Mouse (Mus musculus) forebrain, embryonic 10.5 days (tissue): Measurements from ENCODE around the gene Gm10643. TPM values are rescaled to one million over a fixed set of nuclear protein-coding genes. Genes with fewer than 3 reads are reported as not detected.

Source experiments
- DNase-seq: peaks from one replicate; pipeline ENCODE4 v3.0.0-alpha.2; 2017; ENCODE audit warnings: low spot score; ENCODE audit errors: extremely low spot score
- H3K27ac ChIP-seq: fragments of 300-500 bp; sonication (generic); 2 replicates; pipeline ENCODE4 v1.5.1; 2016; ENCODE audit warnings: mild to moderate bottlenecking
- H3K27me3 ChIP-seq: fragments of 300-500 bp; sonication (generic); 2 replicates; pipeline ENCODE4 v1.6.1; 2016; ENCODE audit warnings: mild to moderate bottlenecking; ENCODE audit not compliant: poor library complexity, severe bottlenecking
- H3K36me3 ChIP-seq: fragments of 300-500 bp; sonication (generic); replicated peaks from 2 replicates; pipeline ENCODE4 v1.6.1; 2016; ENCODE audit warnings: mild to moderate bottlenecking, moderate library complexity
- H3K4me1 ChIP-seq: fragments of 300-500 bp; sonication (generic); 2 replicates; pipeline ENCODE4 v1.6.1; 2016
- H3K4me3 ChIP-seq: fragments of 300-500 bp; sonication (generic); 2 replicates; pipeline ENCODE4 v1.5.1; 2016; ENCODE audit warnings: mild to moderate bottlenecking, moderate library complexity
- H3K9me3 ChIP-seq: fragments of 300-500 bp; sonication (generic); 2 replicates; pipeline ENCODE4 v1.6.1; 2016; ENCODE audit warnings: mild to moderate bottlenecking, moderate library complexity
- WGBS: fragments of 180-500 bp; shearing (Covaris S2); methylation state at CpG from one replicate; pipeline ENCODE4 v1.1.7; 2016; 5-methylcytosine and 5-hydroxymethylcytosine counted together
- polyA plus RNA-seq: library from polyadenylated mRNA; unstranded; fragments of >200 nt; fragmentation: Nextera tagmentation; extraction: Ambion mirVana; gene quantifications from 2 replicates; pipeline ENCODE4 v1.2.1, GENCODE M21; 2016

The Gm10643 gene
- polyA plus RNA-seq, 1 experiment from 2014 or later: 1.5 TPM

- Histone ChIP-seq H3K36me3 (no peaks in the 10 kb centered on the region), H3K4me1 (peaks cover 63% of the 10 kb centered on the region), H3K9me3 (no peaks in the 10 kb centered on the region), H3K27ac (no peak overlapping the region), H3K4me3 (peak overlapping the region; percentile 91; the same call in 1 of the 2 replicates), H3K27me3 (no peaks in the 10 kb centered on the region)
- WGBS: 85% methylated on average over 12 of the region's 12 CpGs
- no peak for DNase-seq
Observed at GRCm38 (mm10) chr8:84068316-84069035, 3.5 kb upstream of the Gm10643 start.

- DNase-seq: no peak
- Histone ChIP-seq H3K4me3 (peak overlapping the region; percentile 91), H3K36me3 (no peaks in the 10 kb centered on the region), H3K4me1 (peaks cover 57% of the 10 kb centered on the region), H3K9me3 (no peaks in the 10 kb centered on the region), H3K27ac (no peak overlapping the region), H3K27me3 (no peaks in the 10 kb centered on the region)
- 89% methylated on average over 7 of the region's 7 CpGs for WGBS
Observed at GRCm38 (mm10) chr8:84067911-84068310, 3.0 kb upstream of the Gm10643 start.

DNA sequence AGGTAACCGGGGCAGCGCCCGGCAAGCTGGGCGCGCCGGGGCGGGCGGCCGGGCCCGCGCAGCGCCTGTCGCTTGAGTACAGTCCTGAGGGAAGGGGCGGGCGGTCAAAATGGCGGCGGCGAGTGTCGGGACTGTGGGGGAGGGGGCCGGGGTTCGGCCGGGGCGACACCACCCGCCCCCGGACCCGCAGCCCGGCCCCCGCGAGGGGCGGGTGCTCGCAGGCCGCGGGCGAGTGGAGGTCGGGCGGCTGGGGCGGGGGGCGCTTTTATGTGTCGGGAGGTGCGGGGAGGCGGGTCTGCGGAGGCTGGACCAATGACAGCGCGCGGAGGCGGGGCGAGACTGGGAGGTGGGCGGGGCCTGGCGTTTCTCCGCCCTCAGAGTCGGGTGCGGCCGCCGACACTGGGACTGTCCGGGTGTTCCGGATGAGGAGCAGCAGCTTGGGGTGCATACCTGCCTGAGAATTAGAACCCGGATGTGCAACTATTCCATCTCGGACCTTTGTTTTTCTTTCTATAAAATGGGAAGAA is 2.2 kb upstream of the Gm10643 start:
- H3K4me3 ChIP-seq: peak overlapping the region; percentile 91
- H3K27ac ChIP-seq: peak overlapping the region; percentile 98
- peaks cover 49% of the 10 kb centered on the region for H3K4me1 ChIP-seq
- peak; percentile 95 for DNase-seq
- under 1% methylated on average over 57 of the region's 58 CpGs for WGBS
- H3K9me3 ChIP-seq: no peaks in the 10 kb centered on the region
- H3K27me3 ChIP-seq: no peaks in the 10 kb centered on the region
- H3K36me3 ChIP-seq: no peaks in the 10 kb centered on the region

DNA sequence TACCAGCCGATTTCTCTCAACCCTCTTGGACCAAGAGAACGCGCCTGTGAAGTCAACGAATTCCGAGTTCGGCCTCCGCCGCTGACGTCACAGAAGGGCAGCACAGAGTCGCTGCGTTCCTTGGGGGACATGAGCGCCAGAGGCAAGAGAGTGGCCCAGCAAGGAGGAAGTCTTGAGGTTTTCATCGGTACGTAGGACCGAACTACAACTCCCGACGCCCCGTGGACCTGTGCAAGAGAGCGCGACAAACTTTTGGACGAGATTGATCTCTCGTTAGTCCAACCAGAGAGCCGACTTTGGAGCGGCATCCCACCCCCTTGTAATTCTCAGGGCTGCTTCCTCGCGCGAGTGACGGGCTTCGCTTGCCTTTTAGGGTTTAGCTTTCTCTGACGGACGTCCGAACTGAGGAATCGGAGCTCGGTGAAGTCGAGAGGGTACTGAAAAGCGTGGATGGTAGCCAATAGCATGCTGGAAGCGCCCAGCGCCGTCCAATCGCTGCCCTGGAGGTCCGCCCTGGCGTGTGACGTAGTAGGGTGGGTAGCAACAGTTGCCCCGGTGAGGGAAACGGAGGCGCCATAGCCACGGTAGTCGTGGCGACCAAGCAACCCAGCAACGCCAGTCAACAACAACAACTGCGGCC is 1.5 kb upstream of the Gm10643 start, which contains the start of gene Rfx1:
Gene Rfx1, plus strand, starts transcription at position 544 of the 640 bp plus-strand sequence.
- peak; percentile 99 for DNase-seq
- WGBS: under 1% methylated on average over 51 of the region's 51 CpGs
- Histone ChIP-seq H3K36me3 (no peaks in the 10 kb centered on the region), H3K9me3 (no peaks in the 10 kb centered on the region), H3K27ac (peak within 1 kb of the TSS; percentile 98), H3K27me3 (no peaks in the 10 kb centered on the region), H3K4me1 (peaks cover 42% of the 10 kb centered on the region), H3K4me3 (peak within 1 kb of the TSS; percentile 91)

DNA sequence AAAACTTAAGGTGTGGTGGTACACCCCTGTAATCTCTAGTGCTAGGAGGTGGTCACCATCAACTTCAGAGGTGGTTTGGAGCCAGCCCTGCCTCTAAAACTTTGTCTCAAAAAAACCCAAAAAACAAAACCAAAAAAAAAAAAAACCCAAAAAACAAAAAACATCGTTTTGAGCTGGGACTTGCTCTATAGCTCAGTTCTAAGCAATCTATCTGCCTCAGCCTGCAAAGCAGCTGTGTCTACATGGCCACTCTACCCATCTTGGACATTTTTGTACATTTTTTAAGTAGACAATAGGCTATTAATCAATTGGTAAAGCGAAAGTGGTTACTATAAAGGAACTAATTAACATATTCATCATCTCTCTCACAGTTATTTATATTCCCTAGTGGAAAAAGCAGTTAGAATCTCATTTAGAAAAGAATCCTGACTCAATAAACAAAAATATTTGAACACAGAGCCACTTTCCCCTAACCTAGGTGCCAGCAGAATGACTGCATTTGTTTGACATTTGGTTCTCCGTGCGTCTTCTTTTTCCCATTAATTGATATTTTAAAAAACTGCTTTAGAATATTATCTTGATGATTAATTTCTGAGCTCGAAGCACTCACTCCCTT is 628 bp upstream of the Gm10643 start:
- DNase-seq: no peak
- Histone ChIP-seq H3K27me3 (no peaks in the 10 kb centered on the region), H3K9me3 (no peaks in the 10 kb centered on the region), H3K4me1 (peaks cover 40% of the 10 kb centered on the region), H3K36me3 (no peaks in the 10 kb centered on the region), H3K4me3 (peak overlapping the region; percentile 91), H3K27ac (peak overlapping the region; percentile 98)
- WGBS: 42% methylated on average over 5 of the region's 5 CpGs

DNA sequence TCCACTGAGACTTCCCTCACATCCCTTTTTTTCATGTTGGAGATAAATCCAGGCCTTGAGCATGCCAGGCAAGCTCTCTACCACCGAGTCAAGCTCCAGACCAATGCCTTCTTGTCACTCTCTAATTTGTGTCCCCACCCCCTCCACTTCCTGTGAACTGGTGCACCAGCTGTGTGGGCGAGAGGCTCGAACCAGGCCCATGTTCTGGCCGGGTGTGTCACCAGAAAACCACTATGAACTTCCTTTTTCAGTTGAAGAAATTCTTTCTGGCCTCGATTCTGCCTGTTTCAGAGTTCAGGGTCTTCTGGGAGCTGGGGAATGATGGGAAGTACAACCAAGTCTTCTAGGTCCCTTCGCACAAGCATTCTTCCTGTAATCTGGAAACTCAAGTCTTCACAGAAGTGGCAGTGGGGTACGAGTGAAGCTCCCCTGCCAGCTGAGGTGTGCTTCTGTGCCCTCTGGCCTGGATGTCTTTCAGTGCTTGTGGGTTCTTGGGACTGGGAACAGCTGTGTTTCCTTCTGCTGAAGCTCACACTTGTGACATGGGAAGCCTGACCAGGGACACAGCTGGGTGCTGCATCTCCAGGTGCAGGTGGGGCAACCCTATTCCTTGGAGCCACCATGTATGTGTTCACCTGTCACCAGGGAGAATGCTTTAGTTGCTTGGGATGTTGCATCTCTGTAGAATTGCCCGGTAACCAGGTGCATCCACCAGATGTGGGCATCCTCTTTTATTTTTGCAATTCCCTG is 901 bp downstream of the Gm10643 start:
- Histone ChIP-seq H3K36me3 (no peaks in the 10 kb centered on the region), H3K9me3 (no peaks in the 10 kb centered on the region), H3K27me3 (no peaks in the 10 kb centered on the region), H3K4me1 (peaks cover 27% of the 10 kb centered on the region), H3K27ac (no peak overlapping the region), H3K4me3 (no peak overlapping the region)
- WGBS: 79% methylated on average over 8 of the region's 8 CpGs
- no peak for DNase-seq

- no peak for DNase-seq
- Histone ChIP-seq H3K4me3 (no peak overlapping the region), H3K4me1 (no peaks in the 10 kb centered on the region), H3K27me3 (no peaks in the 10 kb centered on the region), H3K36me3 (no peaks in the 10 kb centered on the region), H3K27ac (no peak overlapping the region), H3K9me3 (peaks cover 6% of the 10 kb centered on the region; the same call in 1 of the 2 replicates)
- 89% methylated on average over 2 of the region's 2 CpGs for WGBS
Observed at GRCm38 (mm10) chr8:84060245-84060644, 4.7 kb downstream of the Gm10643 start.

DNA sequence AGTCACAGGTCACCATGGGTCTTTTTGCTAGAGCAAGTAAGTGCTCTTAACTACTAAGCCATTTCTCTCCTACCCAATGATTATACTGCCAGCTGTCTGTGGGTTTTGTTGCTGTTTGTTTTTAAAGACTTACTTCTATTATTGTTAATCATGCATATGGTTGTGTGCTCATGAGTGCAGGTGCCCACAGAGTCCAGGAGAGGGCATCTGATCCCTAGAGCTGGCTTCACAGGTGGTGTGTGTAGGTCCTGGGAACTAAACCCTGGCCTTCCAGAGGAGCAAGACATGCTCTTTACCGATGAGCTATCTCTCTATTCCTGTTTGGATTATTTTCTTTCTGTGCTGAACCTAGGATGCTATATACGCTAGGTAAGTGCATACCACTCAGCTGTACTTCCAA is 5.7 kb downstream of the Gm10643 start:
- no peaks in the 10 kb centered on the region for H3K4me1 ChIP-seq
- H3K36me3 ChIP-seq: no peaks in the 10 kb centered on the region
- no peak overlapping the region for H3K4me3 ChIP-seq
- DNase-seq: no peak
- peaks cover 7% of the 10 kb centered on the region; the same call in 1 of the 2 replicates for H3K9me3 ChIP-seq
- no peaks in the 10 kb centered on the region for H3K27me3 ChIP-seq
- no peak overlapping the region for H3K27ac ChIP-seq
- WGBS: 95% methylated on average over 2 of the region's 2 CpGs

- Histone ChIP-seq H3K27me3 (no peaks in the 10 kb centered on the region), H3K27ac (no peak overlapping the region), H3K36me3 (no peaks in the 10 kb centered on the region), H3K4me1 (no peaks in the 10 kb centered on the region), H3K9me3 (peaks cover 7% of the 10 kb centered on the region; the same call in 1 of the 2 replicates), H3K4me3 (no peak overlapping the region)
- no peak for DNase-seq
- WGBS: 86% methylated on average over 1 of the region's 1 CpGs
Observed at GRCm38 (mm10) chr8:84057827-84058226, 7.1 kb downstream of the Gm10643 start.

GRCm38 (mm10) chr8:84053229-84053628 is 11.7 kb downstream of the Gm10643 start:
- 94% methylated on average over 5 of the region's 5 CpGs for WGBS
- H3K9me3 ChIP-seq: peaks cover 7% of the 10 kb centered on the region; the same call in 1 of the 2 replicates

DNA sequence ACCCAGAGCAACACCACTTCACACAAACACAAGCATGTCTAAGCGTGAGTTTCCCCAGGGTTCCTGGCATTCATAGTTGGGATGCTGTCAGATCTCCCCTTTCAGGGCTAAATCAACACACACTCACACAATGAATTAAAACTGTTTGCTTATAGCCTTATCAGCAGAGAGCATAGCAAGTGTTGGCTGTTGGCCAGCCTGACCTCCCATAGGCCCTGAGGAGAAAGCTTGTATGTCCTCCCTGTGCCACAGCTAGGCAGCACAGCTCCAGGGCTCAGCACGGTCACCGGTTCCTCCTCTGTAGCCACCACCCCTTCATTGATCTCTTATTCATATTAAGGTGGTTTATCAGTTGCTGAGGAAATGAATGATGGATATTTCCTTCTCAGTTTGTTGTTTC is 12.2 kb downstream of the Gm10643 start:
- no peaks in the 10 kb centered on the region for H3K4me1 ChIP-seq
- no peak for DNase-seq
- H3K27ac ChIP-seq: no peak overlapping the region
- no peak overlapping the region for H3K4me3 ChIP-seq
- 0 out of 2 replicates have a peak, but pooled peaks cover 11% of the 10 kb centered on the region for H3K27me3 ChIP-seq
- H3K9me3 ChIP-seq: peaks cover 7% of the 10 kb centered on the region; the same call in 1 of the 2 replicates
- no peaks in the 10 kb centered on the region for H3K36me3 ChIP-seq
- 91% methylated on average over 3 of the region's 3 CpGs for WGBS

More at GRCm38 (mm10) chr8:84053229-84053628, 11.7 kb downstream of the Gm10643 start:
- no peaks in the 10 kb centered on the region for H3K36me3 ChIP-seq
- DNase-seq: no peak
- no peaks in the 10 kb centered on the region for H3K4me1 ChIP-seq
- 0 out of 2 replicates have a peak, but pooled peaks cover 7% of the 10 kb centered on the region for H3K27me3 ChIP-seq
- H3K27ac ChIP-seq: no peak overlapping the region
- H3K4me3 ChIP-seq: no peak overlapping the region

DNA sequence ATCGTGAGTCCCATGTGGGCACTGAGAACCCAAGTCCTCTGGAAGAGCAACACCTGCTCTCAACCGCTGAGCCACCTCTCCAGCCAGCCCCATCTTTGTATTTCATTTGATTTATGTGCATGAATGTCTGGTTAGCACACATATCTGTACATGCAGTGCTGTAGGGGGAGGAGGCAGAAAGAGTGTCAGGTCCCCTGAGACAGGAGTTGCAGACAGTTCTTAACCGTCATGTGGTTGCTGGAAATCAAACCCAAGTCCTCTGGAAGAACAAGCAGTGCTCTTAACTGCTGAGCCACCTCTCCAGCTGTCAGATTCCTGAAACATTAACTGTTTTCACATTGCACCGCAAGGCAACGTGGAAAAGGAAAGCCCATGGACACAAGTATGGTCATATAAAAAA is 16.8 kb downstream of the Gm10643 start:
- Histone ChIP-seq H3K9me3 (peaks cover 3% of the 10 kb centered on the region; the same call in 1 of the 2 replicates), H3K27me3 (peaks cover 47% of the 10 kb centered on the region), H3K4me3 (no peak overlapping the region), H3K36me3 (no peaks in the 10 kb centered on the region), H3K4me1 (peaks cover 11% of the 10 kb centered on the region), H3K27ac (no peak overlapping the region)
- 82% methylated on average over 5 of the region's 5 CpGs for WGBS
- DNase-seq: no peak
